Mouse (Mus musculus) heart, adult 2 months (tissue): ENCODE measurements at regions not wholly inside any gene's neighbourhood (a gene's known extent, or its start where the extent isn't known, plus 50 kb on each side); places are given as distances from the start of the nearest gene placed in this dataset.
A peak's percentile ranks its signal among the peaks of the same experiment; 100 is the strongest.

Source experiments
- DNase-seq, 2 experiments: peaks; one replicate each; pipeline ENCODE4 v3.0.0; 2021
- H3K27ac ChIP-seq: fragments of 200-600 bp; 2 replicates; pipeline ENCODE4 v1.8.1; 2022
- H3K27me3 ChIP-seq: fragments of 200-500 bp; 2 replicates; pipeline ENCODE4 v1.6.1; 2012; ENCODE audit warnings: mild to moderate bottlenecking, low read length, inconsistent platforms, mixed read lengths; ENCODE audit not compliant: control insufficient read depth, insufficient read depth
- H3K36me3 ChIP-seq: fragments of 200-500 bp; 2 replicates; pipeline ENCODE4 v1.6.1; 2012; ENCODE audit warnings: low read length, inconsistent platforms; ENCODE audit not compliant: control insufficient read depth, insufficient read depth
- H3K4me1 ChIP-seq: fragments of 200-500 bp; 2 replicates; pipeline ENCODE4 v1.6.1; 2011; ENCODE audit warnings: low read length; ENCODE audit not compliant: control insufficient read depth, insufficient read depth
- H3K4me3 ChIP-seq: fragments of 200-600 bp; 2 replicates; pipeline ENCODE4 v1.8.1; 2022
- H3K79me2 ChIP-seq: fragments of 200-500 bp; replicated peaks from 2 replicates; pipeline ENCODE4 v1.6.1; 2012; ENCODE audit warnings: mild to moderate bottlenecking, inconsistent platforms, low read length, moderate library complexity, mixed read lengths; ENCODE audit not compliant: control insufficient read depth, insufficient read depth
- H3K9ac ChIP-seq: fragments of 200-500 bp; 2 replicates; pipeline ENCODE4 v1.6.1; 2012; ENCODE audit warnings: low read depth, mild to moderate bottlenecking, control low read depth, inconsistent platforms, low read length, mixed read lengths
- CTCF ChIP-seq: fragments of 200-600 bp; IDR thresholded peaks from 2 replicates; pipeline ENCODE4 v1.8.1; 2022; ENCODE audit warnings: antibody characterized with exemption, mild to moderate bottlenecking, moderate library complexity
- EP300 ChIP-seq: fragments of 200-500 bp; IDR thresholded peaks from 2 replicates; pipeline ENCODE4 v1.6.1; 2011; ENCODE audit warnings: low read depth, low read length, control low read depth; ENCODE audit not compliant: insufficient read depth
- POLR2A ChIP-seq: fragments of 200-500 bp; IDR thresholded peaks from 2 replicates; pipeline ENCODE4 v1.6.1; 2011; ENCODE audit warnings: mild to moderate bottlenecking, low read depth, low read length, control low read depth; ENCODE audit not compliant: insufficient read depth
- WGBS: fragments of 180-500 bp; shearing (Covaris S2); methylation state at CpG from one replicate; pipeline ENCODE4 v1.1.7; 2018; 5-methylcytosine and 5-hydroxymethylcytosine counted together
- intact Hi-C: fragments of 180-260 bp; cut with DNase I; formaldehyde crosslinking; loops from one replicate; pipeline ENCODE4 v1.15.1; 2025

DNA sequence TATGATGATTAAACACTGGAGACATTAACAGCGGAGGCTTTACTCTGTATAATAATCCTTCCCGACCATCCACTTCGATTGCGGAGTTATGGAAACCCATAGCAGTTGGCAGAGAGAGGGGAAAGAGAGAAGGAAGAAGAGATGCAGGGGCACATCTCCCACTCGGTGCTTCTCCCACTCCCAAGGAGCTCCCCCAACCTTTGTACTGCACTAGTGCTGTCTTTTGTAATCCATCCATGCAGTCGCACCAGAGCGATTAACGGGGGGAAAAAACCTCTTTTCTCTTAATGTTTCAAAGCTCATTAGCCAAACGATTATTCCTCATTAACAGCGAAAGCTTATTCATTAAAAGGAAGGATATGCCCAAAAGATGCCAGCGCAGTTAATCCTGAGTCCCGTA is 244.6 kb upstream of the Pmfbp1 start:
- no peaks in the 10 kb centered on the region for H3K36me3 ChIP-seq
- intact Hi-C loops = no loop called here
- H3K27ac ChIP-seq = no peak overlapping the region
- DNase-seq = no peak
- 84% methylated on average over 12 of the region's 12 CpGs for WGBS
- no peaks in the 10 kb centered on the region for H3K4me1 ChIP-seq
- H3K79me2 ChIP-seq = no peaks in the 10 kb centered on the region
- H3K9ac ChIP-seq = no peak overlapping the region
- no peaks in the 10 kb centered on the region for H3K27me3 ChIP-seq
- TF ChIP-seq CTCF (no peak), POLR2A (no peak), EP300 (no peak)
- no peak overlapping the region for H3K4me3 ChIP-seq

DNA sequence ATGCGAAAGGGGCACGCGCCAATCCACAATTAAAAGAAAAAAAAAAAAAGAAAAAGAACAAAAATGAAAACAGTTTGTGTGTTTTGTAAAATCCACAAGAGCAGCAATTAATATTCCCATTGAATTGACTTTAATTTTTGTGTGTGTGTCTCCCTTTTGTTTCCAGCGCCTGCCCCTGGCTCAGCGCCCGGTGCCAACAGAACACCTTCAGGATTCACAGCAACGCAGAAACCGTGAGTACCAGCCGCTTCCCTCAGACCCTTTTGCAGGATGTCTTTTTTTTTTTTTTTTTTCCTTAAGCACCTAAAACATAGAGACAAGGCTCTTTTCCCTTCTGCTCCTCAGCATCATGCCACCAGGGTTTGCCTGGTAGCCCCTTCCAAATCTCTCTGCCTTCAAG is 244.1 kb upstream of the Pmfbp1 start:
- Histone ChIP-seq H3K4me1 (no peaks in the 10 kb centered on the region), H3K9ac (no peak overlapping the region), H3K27me3 (no peaks in the 10 kb centered on the region), H3K36me3 (no peaks in the 10 kb centered on the region), H3K27ac (no peak overlapping the region), H3K79me2 (no peaks in the 10 kb centered on the region), H3K4me3 (no peak overlapping the region)
- no peak for DNase-seq
- TF ChIP-seq POLR2A = no peak
- TF ChIP-seq EP300 = no peak
- no peak for TF ChIP-seq CTCF
- intact Hi-C loops = no loop called here
- WGBS = 83% methylated on average over 9 of the region's 9 CpGs

DNA sequence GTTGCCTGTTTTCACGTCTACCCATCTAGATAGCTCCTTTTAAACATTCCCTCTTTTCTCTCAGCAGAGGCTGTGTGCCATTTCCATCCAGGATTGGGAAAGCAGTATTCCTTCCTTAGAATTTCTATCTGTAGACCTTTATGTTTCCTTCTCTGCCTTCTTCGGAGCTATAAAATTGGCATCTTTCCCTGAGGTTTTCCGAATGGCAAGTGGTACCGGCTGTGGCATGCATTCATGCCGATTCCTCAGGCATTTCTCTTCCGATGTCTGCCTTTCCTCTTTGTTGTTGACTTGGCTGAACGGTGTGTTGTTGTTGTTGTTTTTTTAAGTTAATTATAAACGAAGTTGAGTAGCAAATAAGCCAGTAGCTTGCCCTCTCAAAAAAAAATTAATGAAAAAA is 243.3 kb upstream of the Pmfbp1 start:
- Histone ChIP-seq H3K79me2 (no peaks in the 10 kb centered on the region), H3K4me3 (no peak overlapping the region), H3K27me3 (no peaks in the 10 kb centered on the region), H3K27ac (no peak overlapping the region), H3K36me3 (no peaks in the 10 kb centered on the region), H3K4me1 (no peaks in the 10 kb centered on the region), H3K9ac (no peak overlapping the region)
- DNase-seq = no peak
- TF ChIP-seq POLR2A (no peak), EP300 (no peak), CTCF (no peak)
- 72% methylated on average over 8 of the region's 8 CpGs for WGBS
- intact Hi-C loops = no loop called here

DNA sequence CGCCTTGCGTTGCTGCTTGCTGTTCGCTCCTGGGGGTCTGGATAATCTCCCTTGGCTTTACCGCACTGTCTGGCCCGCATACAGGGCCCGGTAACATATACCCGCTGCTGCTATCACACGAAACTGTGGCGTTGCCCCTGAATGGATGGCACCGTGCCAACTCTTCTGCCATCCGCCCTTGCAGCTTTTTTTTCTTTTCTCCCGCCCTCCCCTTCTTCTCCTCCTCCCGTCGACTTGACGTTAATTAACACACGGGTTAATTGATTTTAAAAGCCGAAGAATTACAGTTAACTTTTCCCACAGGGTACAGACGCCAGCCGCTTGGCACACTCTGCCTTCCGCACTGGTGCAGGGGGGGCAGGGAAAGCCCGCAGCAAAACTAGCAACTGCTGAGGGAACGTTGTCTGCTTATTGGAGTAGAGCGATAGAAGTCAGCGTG is 242.4 kb upstream of the Pmfbp1 start:
- no peak overlapping the region for H3K27ac ChIP-seq
- H3K79me2 ChIP-seq = no peaks in the 10 kb centered on the region
- no peaks in the 10 kb centered on the region for H3K4me1 ChIP-seq
- H3K27me3 ChIP-seq = no peaks in the 10 kb centered on the region
- no peak overlapping the region for H3K9ac ChIP-seq
- H3K4me3 ChIP-seq = no peak overlapping the region
- no peaks in the 10 kb centered on the region for H3K36me3 ChIP-seq
- TF ChIP-seq POLR2A = no peak
- TF ChIP-seq CTCF = no peak
- TF ChIP-seq EP300 = no peak
- no peak for DNase-seq
- 73% methylated on average over 24 of the region's 24 CpGs for WGBS
- intact Hi-C loops = no loop called here

DNA sequence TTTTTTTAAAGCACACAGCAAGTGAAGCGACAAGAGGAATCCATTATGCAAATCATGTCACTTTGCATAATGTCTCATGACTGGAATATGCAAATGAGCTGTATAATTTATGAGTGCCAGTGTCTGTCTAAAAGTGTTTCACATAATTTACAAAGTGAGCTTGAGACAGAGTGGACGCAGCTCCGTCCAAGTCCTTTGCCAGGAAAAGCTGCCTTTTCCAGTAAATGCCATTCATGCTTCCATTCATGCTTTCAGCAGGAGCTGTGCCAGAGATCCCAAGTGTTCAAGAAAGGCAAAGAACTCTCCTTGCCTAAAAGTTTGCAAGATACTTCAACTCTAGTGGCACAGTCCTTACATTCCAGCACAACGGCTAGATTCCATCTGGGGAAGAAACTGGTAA is 241.4 kb upstream of the Pmfbp1 start:
- Histone ChIP-seq H3K27ac (no peak overlapping the region), H3K27me3 (no peaks in the 10 kb centered on the region), H3K9ac (no peak overlapping the region), H3K36me3 (no peaks in the 10 kb centered on the region), H3K4me1 (no peaks in the 10 kb centered on the region), H3K79me2 (no peaks in the 10 kb centered on the region), H3K4me3 (no peak overlapping the region)
- intact Hi-C loops = no loop called here
- DNase-seq = no peak
- 63% methylated on average over 4 of the region's 4 CpGs for WGBS
- TF ChIP-seq CTCF = no peak

DNA sequence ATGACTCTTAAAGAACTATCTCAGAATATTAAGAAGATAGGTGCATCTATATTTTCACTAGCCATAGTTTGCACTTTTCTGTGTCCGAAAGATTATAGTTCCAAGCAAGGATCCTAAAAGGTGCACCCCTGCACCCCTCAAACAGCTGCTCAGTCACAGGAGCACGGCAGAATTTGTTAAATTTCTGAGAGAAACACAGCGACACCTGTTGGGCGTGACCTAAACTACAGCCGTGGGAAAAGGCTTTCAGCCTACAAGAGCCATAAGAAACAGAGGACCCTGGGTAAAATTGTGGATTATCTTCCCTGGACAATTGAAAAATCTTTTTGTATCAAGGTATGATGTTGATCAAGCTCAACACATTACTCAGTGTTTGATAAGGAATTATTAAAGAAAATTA is 214.7 kb upstream of the Pmfbp1 start:
- H3K4me1 ChIP-seq = no peaks in the 10 kb centered on the region
- intact Hi-C loops = no loop called here
- H3K36me3 ChIP-seq = no peaks in the 10 kb centered on the region
- H3K79me2 ChIP-seq = no peaks in the 10 kb centered on the region
- DNase-seq = peak in 1 of 2 experiments; percentile 33
- H3K9ac ChIP-seq = no peak overlapping the region
- TF ChIP-seq EP300 = no peak
- TF ChIP-seq POLR2A = no peak
- TF ChIP-seq CTCF = peak; percentile 73
- 16% methylated on average over 5 of the region's 5 CpGs for WGBS
- no peak overlapping the region for H3K4me3 ChIP-seq
- H3K27me3 ChIP-seq = no peaks in the 10 kb centered on the region
- no peak overlapping the region for H3K27ac ChIP-seq

DNA sequence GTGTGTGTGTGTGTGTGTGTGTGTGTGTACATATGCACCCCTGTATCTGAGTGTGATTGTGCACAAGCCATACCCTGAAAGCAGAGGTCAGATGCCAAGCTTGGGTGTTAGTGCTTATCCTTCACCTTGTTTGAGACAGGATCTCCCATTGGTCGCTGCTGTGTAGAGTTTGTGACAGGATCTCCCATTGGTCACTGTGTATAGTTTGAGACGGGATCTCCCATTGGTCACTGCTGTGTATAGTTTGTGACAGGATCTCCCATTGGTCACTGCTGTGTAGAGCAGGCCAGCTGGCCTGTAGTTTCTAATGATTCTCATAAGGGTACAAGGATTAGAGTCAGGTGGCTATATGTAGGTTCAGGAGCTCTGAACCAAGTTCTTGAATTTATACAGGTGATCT is 213.3 kb upstream of the Pmfbp1 start:
- Histone ChIP-seq H3K4me3 (no peak overlapping the region), H3K36me3 (no peaks in the 10 kb centered on the region), H3K27me3 (no peaks in the 10 kb centered on the region), H3K4me1 (no peaks in the 10 kb centered on the region), H3K79me2 (no peaks in the 10 kb centered on the region), H3K9ac (no peak overlapping the region), H3K27ac (no peak overlapping the region)
- WGBS = 81% methylated on average over 2 of the region's 2 CpGs
- no peak for TF ChIP-seq CTCF
- TF ChIP-seq POLR2A = no peak
- no peak for TF ChIP-seq EP300
- DNase-seq = no peak
- intact Hi-C loops = no loop called here
